Mouse (Mus musculus) CH12.LX (cell line): Measurements from ENCODE around the gene Sgpl1. TPM values are rescaled to one million over a fixed set of nuclear protein-coding genes. Genes with fewer than 3 reads are reported as not detected.

ENCODE experiments used
- DNase-seq: peaks from one replicate; pipeline ENCODE4 v3.0.0-alpha.2; 2013; ENCODE audit errors: extremely low read depth
- H3K27ac ChIP-seq: 2 replicates; pipeline ENCODE4 v1.5.1; 2012; ENCODE audit warnings: low read depth, mild to moderate bottlenecking, control low read depth, moderate library complexity; ENCODE audit not compliant: insufficient read depth
- H3K27me3 ChIP-seq: replicated peaks from 2 replicates; pipeline ENCODE3; 2012; ENCODE audit warnings: inconsistent platforms
- H3K36me3 ChIP-seq, 2 experiments: replicated peaks in 1 of 2; 2 replicates each; pipeline versions ENCODE3 to v1.6.1; 2012; ENCODE audit warnings: inconsistent platforms in 1 of 2, low read length in 1 of 2, mild to moderate bottlenecking in 1 of 2, mixed read lengths in 1 of 2, moderate library complexity in 1 of 2; ENCODE audit not compliant: control insufficient read depth in 1 of 2, insufficient read depth in 1 of 2
- H3K4me1 ChIP-seq, 2 experiments: 2 replicates each; pipeline ENCODE4 v1.6.1; 2012; ENCODE audit warnings: inconsistent platforms in 1 of 2, moderate library complexity in 1 of 2; ENCODE audit not compliant: insufficient read depth in 2 of 2, control insufficient read depth in 1 of 2
- H3K4me2 ChIP-seq: 2 replicates; pipeline ENCODE4 v1.6.1; 2012; ENCODE audit warnings: low read depth, mild to moderate bottlenecking, control low read depth; ENCODE audit not compliant: poor library complexity, insufficient read depth, severe bottlenecking
- H3K4me3 ChIP-seq, 3 experiments: fragments of 150-350 bp in 1 of 3; sonication (generic) in 1 of 3; replicated peaks in 1 of 3; 2 replicates each; pipeline versions ENCODE3 to v1.5.1; 2011 to 2012; ENCODE audit warnings: low read depth in 2 of 3, low read length in 2 of 3, mild to moderate bottlenecking in 2 of 3, moderate library complexity in 2 of 3, control low read depth in 1 of 3, improper control_type of control experiment in 1 of 3, inconsistent platforms in 1 of 3, mixed read lengths in 1 of 3; ENCODE audit not compliant: poor library complexity in 1 of 3
- H3K79me2 ChIP-seq: replicated peaks from 2 replicates; pipeline ENCODE4 v1.6.1; 2012; ENCODE audit warnings: mild to moderate bottlenecking, moderate library complexity; ENCODE audit not compliant: control insufficient read depth, poor library complexity, insufficient read depth, severe bottlenecking; ENCODE audit errors: extremely low read depth
- H3K9ac ChIP-seq: 2 replicates; pipeline ENCODE4 v1.6.1; 2012; ENCODE audit warnings: low read depth, mild to moderate bottlenecking, control low read depth, moderate library complexity; ENCODE audit not compliant: insufficient read depth
- H3K9me3 ChIP-seq: replicated peaks from 2 replicates; pipeline ENCODE3; 2012; ENCODE audit warnings: low read length, inconsistent platforms, mixed read lengths
- CHD1 ChIP-seq: IDR thresholded peaks from 2 replicates; pipeline ENCODE4 v1.6.1; 2012; ENCODE audit warnings: low read depth, low read length, improper control_type of control experiment, inconsistent platforms
- CHD2 ChIP-seq: IDR thresholded peaks from 2 replicates; pipeline ENCODE4 v1.6.1; 2011; ENCODE audit warnings: low read length, improper control_type of control experiment
- CTCF ChIP-seq, 2 experiments: IDR thresholded peaks in 1 of 2; conservative IDR thresholded peaks in 1 of 2; 2 replicates each; pipeline ENCODE4 v1.5.1; 2011 to 2012; ENCODE audit warnings: low read depth in 2 of 2, low read length in 2 of 2, improper control_type of control experiment in 1 of 2, inconsistent platforms in 1 of 2, mild to moderate bottlenecking in 1 of 2, moderate library complexity in 1 of 2
- E2F4 ChIP-seq: IDR thresholded peaks from 2 replicates; pipeline ENCODE4 v1.6.1; 2011; ENCODE audit warnings: low read depth, low read length, improper control_type of control experiment; ENCODE audit not compliant: insufficient replicate concordance
- ELF1 ChIP-seq: IDR thresholded peaks from 2 replicates; pipeline ENCODE4 v1.6.1; 2014; ENCODE audit warnings: low read depth, mild to moderate bottlenecking, inconsistent platforms, low read length, improper control_type of control experiment
- EP300 ChIP-seq: IDR thresholded peaks from 2 replicates; pipeline ENCODE4 v1.6.1; 2011; ENCODE audit warnings: low read length, improper control_type of control experiment
- ETS1 ChIP-seq: conservative IDR thresholded peaks from 2 replicates; pipeline ENCODE4 v1.6.1; 2012; ENCODE audit warnings: low read depth, mild to moderate bottlenecking, inconsistent platforms, low read length, improper control_type of control experiment, moderate library complexity
- GABPA ChIP-seq: IDR thresholded peaks from 2 replicates; pipeline ENCODE4 v1.6.1; 2012; ENCODE audit warnings: low read depth, low read length, improper control_type of control experiment, inconsistent platforms; ENCODE audit not compliant: insufficient replicate concordance
- IRF4 ChIP-seq: IDR thresholded peaks from 2 replicates; pipeline ENCODE4 v1.6.1; 2014; ENCODE audit warnings: low read depth, mild to moderate bottlenecking, inconsistent platforms, low read length, improper control_type of control experiment
- JUND ChIP-seq: conservative IDR thresholded peaks from 2 replicates; pipeline ENCODE4 v1.6.1; 2011; ENCODE audit warnings: low read depth, low read length, improper control_type of control experiment
- KAT2A ChIP-seq: IDR thresholded peaks from 2 replicates; pipeline ENCODE4 v1.6.1; 2012; ENCODE audit warnings: low read length, improper control_type of control experiment, inconsistent platforms; ENCODE audit not compliant: insufficient replicate concordance
- MAFK ChIP-seq: IDR thresholded peaks from 2 replicates; pipeline ENCODE4 v1.6.1; 2011; ENCODE audit warnings: low read length, improper control_type of control experiment; ENCODE audit not compliant: insufficient replicate concordance
- MAZ ChIP-seq: IDR thresholded peaks from 2 replicates; pipeline ENCODE4 v1.6.1; 2012; ENCODE audit warnings: low read depth, mild to moderate bottlenecking, inconsistent platforms, low read length, improper control_type of control experiment, moderate library complexity
- MEF2A ChIP-seq: IDR thresholded peaks from 2 replicates; pipeline ENCODE4 v1.6.1; 2014; ENCODE audit warnings: low read depth, mild to moderate bottlenecking, inconsistent platforms, low read length, improper control_type of control experiment, borderline replicate concordance
- MXI1 ChIP-seq: IDR thresholded peaks from 2 replicates; pipeline ENCODE4 v1.6.1; 2011; ENCODE audit warnings: mild to moderate bottlenecking, low read depth, low read length, improper control_type of control experiment
- MYC ChIP-seq: IDR thresholded peaks from 2 replicates; pipeline ENCODE4 v1.6.1; 2011; ENCODE audit warnings: low read depth, mild to moderate bottlenecking, improper control_type of control experiment, low read length
- NELFE ChIP-seq: IDR thresholded peaks from 2 replicates; pipeline ENCODE4 v1.6.1; 2011; ENCODE audit warnings: low read depth, low read length, improper control_type of control experiment
- PAX5 ChIP-seq: IDR thresholded peaks from 2 replicates; pipeline ENCODE4 v1.6.1; 2012; ENCODE audit warnings: low read length, inconsistent platforms, mixed read lengths
- POLR2AphosphoS2 ChIP-seq: IDR thresholded peaks from 2 replicates; pipeline ENCODE4 v1.6.1; 2011; ENCODE audit warnings: low read depth, low read length, improper control_type of control experiment
- RCOR1 ChIP-seq: conservative IDR thresholded peaks from 2 replicates; pipeline ENCODE4 v1.6.1; 2012; ENCODE audit warnings: low read depth, mild to moderate bottlenecking, inconsistent platforms, low read length, improper control_type of control experiment
- SIN3A ChIP-seq: IDR thresholded peaks from 2 replicates; pipeline ENCODE4 v1.6.1; 2012; ENCODE audit warnings: low read length, improper control_type of control experiment, inconsistent platforms
- TBP ChIP-seq: conservative IDR thresholded peaks from 2 replicates; pipeline ENCODE4 v1.6.1; 2011; ENCODE audit warnings: low read depth, low read length, improper control_type of control experiment
- TCF12 ChIP-seq: IDR thresholded peaks from 2 replicates; pipeline ENCODE4 v1.6.1; 2014; ENCODE audit warnings: low read depth, mild to moderate bottlenecking, inconsistent platforms, low read length, improper control_type of control experiment
- UBTF ChIP-seq: IDR thresholded peaks from 2 replicates; pipeline ENCODE4 v1.6.1; 2012; ENCODE audit warnings: low read depth, mild to moderate bottlenecking, inconsistent platforms, low read length, improper control_type of control experiment, moderate library complexity
- USF1 ChIP-seq: IDR thresholded peaks from 2 replicates; pipeline ENCODE4 v1.6.1; 2014; ENCODE audit warnings: low read depth, mild to moderate bottlenecking, inconsistent platforms, low read length, improper control_type of control experiment
- ZC3H11A ChIP-seq: IDR thresholded peaks from 2 replicates; pipeline ENCODE4 v1.6.1; 2012; ENCODE audit warnings: low read depth, mild to moderate bottlenecking, inconsistent platforms, low read length, improper control_type of control experiment
- ZMIZ1 ChIP-seq: IDR thresholded peaks from 2 replicates; pipeline ENCODE4 v1.6.1; 2012; ENCODE audit warnings: low read depth, mild to moderate bottlenecking, inconsistent platforms, low read length, improper control_type of control experiment
- ZNF384 ChIP-seq: IDR thresholded peaks from 2 replicates; pipeline ENCODE4 v1.6.1; 2012; ENCODE audit warnings: low read depth, low read length, improper control_type of control experiment, inconsistent platforms
- dilution Hi-C: fragments of 300-500 bp; cut with MboI; formaldehyde crosslinking; loops from 2 replicates; pipeline ENCODE4 v1.14.3; 2020; ENCODE audit warnings: low sequenced_read_pairs; ENCODE audit not compliant: extremely low pct_unique_long_range_greater_than_20kb, extremely low pct_ligation_motif_present
- in situ Hi-C: fragments of 300-500 bp; cut with MboI; formaldehyde crosslinking; loops from 3 replicates; pipeline ENCODE4 v1.14.3; 2019; ENCODE audit warnings: low sequenced_read_pairs, low pct_ligation_motif_present, low pct_unique_long_range_greater_than_20kb, mixed read lengths
- polyA plus RNA-seq: library from polyadenylated mRNA; unstranded; fragments of >175 nt; gene quantifications from 2 replicates; pipeline ENCODE4 v1.2.1, GENCODE M21; 2012; ENCODE audit warnings: low read depth; ENCODE audit not compliant: insufficient read length
- total RNA-seq, 2 experiments: library from RNA; depleted of rRNA; stranded (reverse); fragments of 300-350 nt in 1 of 2; fragments of >200 nt in 1 of 2; gene quantifications; 2 replicates each; pipeline ENCODE4 v1.2.3; 2012 to 2014

Sgpl1 gene
- total and polyA plus RNA-seq, 3 experiments: 48.3 to 55.4 (median 52.1) TPM

- Histone ChIP-seq H3K4me2 (no peak overlapping the region), H3K27ac (no peak overlapping the region), H3K4me1 (peaks cover 0 to 17% of the 10 kb centered on the region in 2 experiments; a peak in 3 of 4 replicates), H3K9ac (no peak overlapping the region), H3K36me3 (peaks cover 3 to 42% of the 10 kb centered on the region in 2 experiments), H3K4me3 (no peak overlapping the region), H3K9me3 (no peaks in the 10 kb centered on the region), H3K79me2 (no peaks in the 10 kb centered on the region), H3K27me3 (no peaks in the 10 kb centered on the region)
- no peak for DNase-seq
- TF ChIP-seq POLR2AphosphoS2 (no peak), E2F4 (no peak), CHD2 (no peak), JUND (no peak), IRF4 (no peak), MEF2A (no peak), ZNF384 (no peak), MAZ (no peak), ETS1 (no peak), NELFE (no peak), TCF12 (no peak), GABPA (no peak), ZC3H11A (no peak)
- in situ Hi-C loops: no loop called here
- dilution Hi-C loops: no loop called here
Measured at GRCm38 (mm10) chr10:61091866-61092265, 55.6 kb downstream of the Sgpl1 start.

DNA sequence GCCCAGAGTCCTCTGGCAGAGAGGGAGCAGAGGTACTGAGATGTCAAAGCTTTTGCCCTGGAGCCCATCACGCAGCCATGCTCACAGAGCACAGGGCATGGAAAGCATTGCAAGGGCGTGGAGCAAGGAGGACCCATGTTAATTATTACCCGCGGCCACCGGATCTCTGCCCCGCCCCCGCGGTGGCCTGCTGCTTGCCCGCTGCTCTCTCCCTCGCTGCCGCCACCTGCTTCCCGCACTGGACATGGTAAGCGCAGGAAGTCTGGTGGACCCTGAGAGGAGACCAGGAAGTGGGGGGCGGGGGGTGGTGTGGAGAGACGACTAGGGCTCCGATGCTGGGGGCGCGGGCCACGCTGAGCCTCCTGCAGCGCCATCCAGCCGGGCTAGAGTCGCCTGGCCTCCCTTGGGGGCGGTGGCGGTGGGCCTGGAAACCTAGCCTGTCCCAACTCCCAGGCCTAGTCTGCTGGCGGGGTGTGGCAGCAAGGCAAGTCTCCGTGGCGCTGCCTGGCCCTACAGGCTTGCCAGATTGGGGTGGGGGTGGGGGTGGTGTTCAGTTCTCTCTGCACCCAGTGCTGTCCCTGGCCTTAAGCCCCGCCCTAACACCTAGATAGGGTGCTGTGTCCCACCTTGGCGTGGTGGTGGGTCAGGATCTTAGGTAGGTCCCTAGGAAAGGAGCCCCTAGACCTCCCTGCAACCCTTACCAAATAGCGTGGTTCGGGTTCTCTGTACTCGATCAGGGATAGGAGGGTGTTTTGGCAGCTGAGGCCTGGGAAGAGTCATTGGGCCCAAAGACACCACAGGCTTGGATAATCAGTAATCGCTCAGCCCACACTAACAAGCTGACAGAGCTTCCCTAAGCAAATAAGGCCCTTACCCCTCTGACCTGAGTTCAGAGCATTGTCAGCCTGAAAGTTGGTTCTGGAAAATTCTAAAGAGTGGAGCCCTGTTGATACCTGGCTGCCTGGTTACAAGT lies 58.0 kb downstream of the Sgpl1 start, which contains the start of gene Pcbd1:
Gene Pcbd1 (plus strand): TSS at position 162 of the 973 bp plus-strand sequence.
- peak; percentile 27 for DNase-seq
- Histone ChIP-seq H3K4me1 (peaks cover 3 to 29% of the 10 kb centered on the region in 2 experiments), H3K4me3 (peak within 1 kb of the TSS; percentile 59 to 70 (median 61)), H3K27me3 (no peaks in the 10 kb centered on the region), H3K36me3 (peaks cover 0 to 25% of the 10 kb centered on the region in 2 experiments), H3K9ac (peak within 1 kb of the TSS; percentile 64), H3K27ac (peak within 1 kb of the TSS; percentile 8), H3K4me2 (peak within 1 kb of the TSS; percentile 44), H3K9me3 (no peaks in the 10 kb centered on the region), H3K79me2 (no peaks in the 10 kb centered on the region)
- in situ Hi-C loops: no loop called here
- dilution Hi-C loops: no loop called here
- TF ChIP-seq MAFK: no peak
- TF ChIP-seq CHD1: no peak
- TF ChIP-seq TBP: no peak
- TF ChIP-seq ZC3H11A: no peak
- no peak for TF ChIP-seq EP300
- peak; percentile 64; the same call in 1 of the 2 replicates for TF ChIP-seq MXI1
- 0 out of 2 replicates have a peak, but pooled peaks have one; percentile 16 for TF ChIP-seq MYC
- TF ChIP-seq ELF1: peak; percentile 44; the same call in 1 of the 2 replicates
- no peak for TF ChIP-seq RCOR1
- no peak for TF ChIP-seq ZNF384
- TF ChIP-seq MEF2A: no peak
- TF ChIP-seq MAZ: no peak
- no peak for TF ChIP-seq PAX5
- peak; percentile 63; the same call in 1 of the 2 replicates for TF ChIP-seq SIN3A
- no peak for TF ChIP-seq CTCF (conservative IDR thresholded peaks at IDR 0.05 in 1 of 2, IDR thresholded peaks at IDR 0.05 in 1 of 2; ENCODE audit: low read depth in 2 of 2, low read length in 2 of 2)
- no peak for TF ChIP-seq POLR2AphosphoS2
- no peak for TF ChIP-seq GABPA
- no peak for TF ChIP-seq UBTF
- no peak for TF ChIP-seq E2F4
- TF ChIP-seq KAT2A: no peak
- TF ChIP-seq ZMIZ1: 0 out of 2 replicates have a peak, but pooled peaks have one; percentile 15
- peak; percentile 46; the same call in 1 of the 2 replicates for TF ChIP-seq CHD2
- TF ChIP-seq JUND: no peak
- no peak for TF ChIP-seq USF1
